Mouse (Mus musculus) induced T-regulatory cell, adult 2 months (primary cell): ENCODE results near the gene Krt18.
A peak's percentile ranks its signal among the peaks of the same experiment; 100 is the strongest.

Experiments used
- DNase-seq: peaks from one replicate; pipeline ENCODE4 v3.0.0-alpha.2; 2012; ENCODE audit warnings: low read depth

The Krt18 gene

DNA sequence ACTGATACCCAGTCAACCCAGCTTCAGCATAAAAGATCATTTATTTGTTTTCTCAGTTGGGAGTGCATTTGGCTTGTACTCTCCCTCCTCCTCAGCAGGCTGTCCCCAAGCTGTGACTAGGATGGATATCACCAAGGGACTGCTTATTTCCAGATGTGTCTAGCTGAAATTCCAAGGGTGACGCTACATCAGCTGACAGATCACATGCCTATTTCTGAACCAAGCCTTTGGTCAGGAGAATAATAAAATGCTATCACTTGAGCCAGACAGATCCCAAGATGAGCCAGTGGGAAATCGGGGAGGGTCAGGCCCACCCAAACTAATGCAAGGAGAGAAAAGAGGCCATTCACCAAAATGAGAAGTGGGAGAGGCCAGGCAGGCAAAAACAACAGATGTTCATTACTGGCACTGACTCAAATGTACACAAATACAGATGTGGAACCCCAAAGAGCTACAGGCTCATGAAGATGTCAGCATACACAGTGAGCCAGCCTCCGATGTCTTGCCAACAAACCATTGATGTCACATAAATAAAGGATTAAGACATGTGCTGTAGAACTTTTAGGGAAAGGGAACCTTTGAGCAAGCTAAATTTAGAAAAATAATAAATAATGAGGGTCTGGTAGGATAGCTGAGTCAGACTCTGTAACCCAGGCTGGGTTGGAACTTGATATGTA is 17.3 kb upstream of the Krt18 start:
- no peak for DNase-seq

DNA sequence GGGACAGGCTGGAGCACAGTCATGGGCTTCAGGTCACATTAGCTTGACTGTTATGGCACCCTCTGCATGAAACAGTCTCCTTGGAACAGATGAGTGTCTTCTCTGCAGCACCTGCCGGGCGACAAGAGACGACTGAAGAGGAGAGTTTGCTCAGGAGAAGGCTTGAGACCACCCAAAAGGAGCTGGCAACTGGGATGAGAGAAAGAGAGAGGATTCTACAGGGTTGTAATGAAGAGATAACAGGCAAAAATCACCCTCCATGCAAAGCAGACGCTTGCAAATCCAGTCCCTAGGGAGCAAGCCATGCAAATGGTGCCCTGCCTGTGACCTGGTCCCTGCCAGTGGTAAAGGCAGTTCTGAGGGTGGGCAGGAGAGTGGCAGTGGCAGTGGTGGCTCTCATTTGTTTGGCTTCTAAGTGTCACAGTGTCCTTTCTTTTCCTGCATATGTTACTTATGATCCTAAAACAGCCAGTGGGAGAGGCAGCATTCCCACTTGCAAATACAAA is 15.7 kb upstream of the Krt18 start:
- DNase-seq: no peak

DNA sequence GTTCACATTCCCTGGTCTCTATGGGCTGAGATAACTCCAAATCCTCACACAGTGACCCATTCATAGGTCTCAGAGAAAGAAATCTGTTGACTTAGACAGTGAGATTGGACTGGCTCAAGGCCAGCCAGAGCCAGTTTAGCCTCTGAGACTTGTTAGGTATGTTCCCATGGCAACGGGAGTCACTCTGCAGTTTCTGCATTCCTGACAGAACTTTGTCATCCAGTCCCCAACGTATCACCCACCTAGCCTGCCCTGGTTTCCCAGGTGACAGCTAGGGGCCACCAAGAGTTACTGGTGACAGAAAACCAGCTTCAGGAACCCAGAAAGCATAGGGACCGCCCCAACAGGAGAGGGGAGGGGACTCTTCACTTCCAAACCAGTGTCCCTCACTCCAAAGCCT is 14.3 kb upstream of the Krt18 start:
- no peak for DNase-seq

DNA sequence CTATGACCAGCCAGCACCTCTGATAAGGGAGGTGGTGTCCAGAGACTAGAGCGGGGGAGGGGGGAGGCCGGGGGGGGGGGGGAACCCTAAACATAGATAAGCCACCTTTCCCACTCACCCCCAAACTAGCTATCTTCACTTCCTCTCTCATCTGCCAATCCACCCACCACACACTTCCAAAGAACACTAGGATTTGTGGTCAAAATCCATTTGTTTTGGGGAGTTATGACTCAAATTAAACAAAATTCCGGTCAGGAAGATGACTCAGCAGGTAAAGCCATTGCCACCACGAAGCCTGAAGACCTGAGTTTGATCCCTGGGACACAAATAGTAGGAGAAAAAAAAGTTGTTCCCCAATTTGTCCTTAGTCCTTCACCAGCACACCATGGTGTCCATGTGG is 13.1 kb upstream of the Krt18 start:
- no peak for DNase-seq

DNA sequence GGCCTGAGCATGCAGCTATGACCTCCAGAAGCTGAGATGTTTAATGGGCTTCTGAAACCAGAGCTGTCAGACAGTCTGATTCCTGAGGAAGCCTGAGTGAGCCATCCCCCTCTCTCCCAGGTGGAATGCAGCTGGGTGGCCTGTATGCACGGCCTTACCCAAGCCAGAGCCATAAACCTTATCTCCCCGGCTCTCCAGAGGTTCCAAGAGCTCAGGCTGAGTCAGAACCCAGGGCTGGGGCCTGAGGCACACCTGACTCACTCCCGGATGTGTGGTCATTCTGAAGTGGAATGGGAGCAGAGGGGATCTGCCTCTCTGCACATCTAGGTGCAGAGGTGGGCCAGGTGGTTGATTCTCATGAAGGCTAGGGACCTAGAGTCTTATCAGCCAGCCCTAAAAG is 11.9 kb upstream of the Krt18 start:
- DNase-seq: no peak

DNA sequence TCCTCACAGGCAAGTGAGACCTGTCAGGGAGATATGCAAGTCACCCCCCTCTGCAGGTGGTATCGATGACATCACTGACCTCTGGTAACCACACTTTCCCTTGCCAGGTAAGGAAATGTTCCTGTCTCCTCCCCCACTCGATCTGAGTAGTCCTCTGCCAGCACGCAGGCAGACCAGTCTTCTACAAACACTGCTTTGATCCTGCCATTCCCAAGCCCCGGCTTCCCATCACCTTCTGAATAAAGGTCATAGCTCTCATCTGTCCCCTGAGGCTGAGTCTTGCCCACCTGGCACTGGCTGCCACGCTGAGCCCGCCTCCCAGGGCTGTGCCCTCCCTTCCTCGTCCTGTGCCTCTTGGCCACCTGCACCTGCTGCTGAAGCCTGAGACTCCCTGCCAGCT is 11.2 kb upstream of the Krt18 start:
- DNase-seq: no peak

DNA sequence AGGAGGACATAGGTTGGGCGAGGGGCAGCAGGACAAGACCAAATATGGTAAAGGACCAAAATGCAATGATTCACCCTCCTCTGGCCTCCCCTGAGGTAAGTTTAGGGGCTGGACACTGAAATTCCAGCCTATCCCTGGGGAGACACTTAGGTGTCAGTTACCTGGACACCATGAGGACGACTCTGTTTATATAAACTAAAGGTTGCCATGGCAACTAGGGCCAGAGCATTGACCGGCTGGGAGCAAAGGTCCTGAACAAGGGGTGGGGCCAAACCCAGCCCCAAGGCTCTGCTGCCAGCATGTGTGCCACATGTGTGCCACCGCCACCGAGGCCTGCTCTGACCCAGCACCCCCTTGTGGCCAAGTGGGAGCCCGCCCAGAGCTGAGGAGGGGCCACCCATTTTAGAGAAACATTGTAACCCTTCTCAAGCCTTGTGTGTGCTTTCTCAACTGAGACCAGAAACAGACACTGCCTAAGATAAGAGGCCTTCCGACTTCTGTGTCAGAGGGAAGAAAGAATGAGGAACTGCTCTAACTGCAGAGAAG is 10.0 kb upstream of the Krt18 start:
- DNase-seq: peak; percentile 23

DNA sequence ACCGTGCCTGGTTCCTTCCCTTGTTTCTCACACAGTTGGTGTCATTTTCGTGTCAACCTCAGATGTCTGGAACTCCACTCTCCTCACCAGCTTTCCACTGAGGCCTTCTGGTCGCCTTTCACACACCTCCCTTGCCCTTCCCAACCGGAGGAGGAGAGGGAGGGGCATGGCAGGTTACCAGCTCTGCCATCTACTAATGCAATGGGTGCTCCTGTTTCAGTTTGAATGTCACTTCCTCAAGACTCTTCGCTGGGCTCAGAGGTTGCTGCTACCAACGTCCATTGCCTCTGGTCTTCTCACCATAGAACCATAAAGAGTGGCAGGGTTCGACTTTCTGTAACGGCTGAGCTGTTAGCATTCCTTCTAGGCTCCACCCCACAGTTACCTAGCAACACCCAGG is 5.5 kb upstream of the Krt18 start:
- no peak for DNase-seq

DNA sequence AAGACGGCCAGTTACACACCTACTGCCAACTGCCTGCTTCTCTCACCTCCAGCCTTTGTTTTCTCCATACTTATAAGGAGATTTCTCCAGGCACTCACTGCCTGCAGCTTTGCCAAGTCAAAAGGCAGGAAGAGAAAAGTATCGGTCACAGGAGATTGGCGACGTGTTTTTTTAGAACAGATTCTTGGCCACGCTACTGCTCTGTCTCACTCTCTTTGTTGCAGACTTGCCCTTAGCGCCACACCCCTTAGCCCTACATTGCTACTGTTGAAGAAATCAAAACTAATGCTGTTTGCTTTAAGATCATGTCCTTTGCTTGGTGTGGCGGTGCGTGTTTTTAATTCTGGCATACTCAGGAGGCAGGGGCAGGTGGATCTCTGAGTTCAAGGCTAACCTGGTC is 4.1 kb upstream of the Krt18 start:
- DNase-seq: no peak

DNA sequence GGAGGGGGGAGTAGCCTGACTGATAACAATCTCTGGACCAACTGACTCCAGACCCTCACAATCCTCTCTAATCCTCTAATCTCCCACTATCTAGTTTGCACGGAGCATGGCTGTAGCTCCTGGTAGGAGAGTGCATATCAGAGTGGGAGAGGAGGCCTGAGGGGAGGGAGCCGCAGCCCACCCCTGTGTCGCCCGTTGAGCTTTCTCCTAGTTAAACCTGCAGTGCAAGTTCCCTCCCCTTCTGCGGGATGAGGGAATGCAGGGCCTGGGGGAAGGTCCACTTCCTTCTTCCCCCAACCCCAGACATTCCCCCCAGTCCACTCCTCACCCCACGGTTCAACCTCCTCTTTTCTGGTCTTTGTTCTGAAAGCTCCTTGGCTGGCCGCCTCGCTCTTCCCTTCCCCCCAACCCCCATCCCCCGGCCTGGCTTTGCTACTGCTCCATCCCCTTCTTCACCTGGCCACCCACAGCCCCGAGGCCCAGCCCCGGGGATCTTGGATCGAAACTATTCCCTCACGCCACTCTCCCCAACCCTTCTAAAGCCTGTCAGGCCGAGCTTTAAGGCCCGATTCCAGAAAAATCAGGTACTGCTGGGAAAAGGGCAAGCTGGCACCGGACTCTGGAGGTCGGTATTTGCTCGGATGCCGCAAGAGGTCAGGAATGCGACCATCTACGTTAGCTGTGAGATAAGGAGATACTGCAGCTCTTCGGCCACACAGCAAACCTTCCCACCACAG is 2.7 kb upstream of the Krt18 start:
- DNase-seq: no peak

DNA sequence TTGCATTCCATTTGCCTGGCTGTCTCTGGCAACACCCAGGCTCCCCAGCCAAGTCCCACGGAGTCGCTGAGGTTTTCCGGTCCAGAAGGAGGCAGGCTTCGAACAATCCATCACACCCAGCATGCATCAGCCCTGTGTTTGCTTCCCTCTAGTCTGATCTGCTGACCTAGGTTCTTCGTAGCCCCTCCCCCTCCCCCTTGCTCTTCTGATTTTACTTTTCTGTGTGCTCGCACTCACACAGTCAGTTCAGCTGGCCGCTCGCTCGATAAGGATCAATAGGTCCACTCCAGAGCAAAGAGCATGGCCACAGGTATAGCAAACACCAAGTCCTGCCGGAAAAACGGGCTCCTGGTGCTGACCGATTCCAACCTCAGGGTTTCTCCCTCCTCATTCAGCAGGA is 1.6 kb upstream of the Krt18 start:
- no peak for DNase-seq

DNA sequence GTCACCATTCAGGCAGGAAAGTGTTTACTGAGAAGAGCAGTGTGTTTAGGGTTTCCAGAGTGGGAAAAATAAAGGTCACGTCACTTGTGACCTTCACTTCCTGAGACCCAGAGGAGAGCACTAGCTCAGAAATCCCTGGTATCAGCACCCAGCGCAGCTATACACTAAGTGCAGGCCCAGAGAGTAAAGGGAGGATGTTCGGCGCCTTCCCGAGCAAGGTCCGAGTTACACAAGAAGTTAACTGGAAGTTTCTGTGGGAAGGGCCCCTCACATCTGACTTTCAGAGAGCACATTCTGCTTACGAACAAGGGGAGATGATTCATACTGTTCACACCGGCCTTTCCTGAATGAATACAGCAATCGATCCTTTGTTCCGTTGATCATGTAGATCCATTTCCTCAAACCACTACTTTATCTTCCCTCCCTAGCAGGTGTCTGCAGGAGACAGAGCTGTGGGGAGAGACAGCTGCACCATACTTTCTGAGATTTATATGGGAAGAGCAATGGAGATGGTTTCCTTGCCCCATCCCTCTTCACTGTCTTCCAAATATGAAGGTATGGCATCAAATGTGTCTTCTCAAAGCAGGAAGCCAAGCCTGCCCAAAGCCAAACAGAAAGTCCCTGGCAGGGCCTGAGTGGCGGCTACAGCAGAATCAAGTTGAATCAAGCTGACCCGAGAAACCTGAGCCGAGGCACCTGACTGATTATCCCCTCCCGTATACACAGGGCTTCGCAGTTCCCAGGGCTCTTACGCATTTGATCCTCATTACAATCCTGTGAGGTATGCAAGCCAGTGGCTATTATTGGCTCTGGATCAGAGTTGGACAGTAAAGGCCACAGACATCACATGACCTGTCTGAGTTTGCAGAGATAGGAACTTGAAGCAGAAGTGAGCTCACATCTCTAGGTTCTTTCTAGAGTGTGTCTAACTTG is 6.4 kb downstream of the Krt18 start:
- DNase-seq: no peak

GRCm38 (mm10) chr15:102040277-102040676 is 12.3 kb downstream of the Krt18 start:
- no peak for DNase-seq

GRCm38 (mm10) chr15:102041951-102042350 is 14.0 kb downstream of the Krt18 start:
- DNase-seq: no peak

DNA sequence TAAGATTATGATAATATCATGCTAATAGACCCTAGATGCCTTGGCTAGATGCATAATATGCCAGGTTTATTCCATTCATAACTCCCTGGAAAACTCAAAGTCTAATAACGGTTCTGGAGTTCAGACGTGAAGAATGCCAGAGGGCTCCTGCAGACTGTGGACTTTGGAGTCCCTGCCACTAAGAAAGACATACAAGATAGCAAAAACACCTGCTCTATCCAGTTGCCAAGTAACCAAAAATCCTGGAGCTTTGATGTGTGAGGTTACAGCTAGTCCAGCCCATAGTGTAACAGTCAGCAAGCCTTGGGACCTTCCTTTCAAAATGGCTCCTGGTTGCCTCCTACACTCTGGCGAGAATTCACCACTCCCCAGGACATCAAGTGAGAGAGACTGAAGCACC is 16.8 kb downstream of the Krt18 start:
- DNase-seq: no peak

GRCm38 (mm10) chr15:102045691-102046090 is 17.7 kb downstream of the Krt18 start:
- no peak for DNase-seq

- DNase-seq: no peak
Observed at GRCm38 (mm10) chr15:102048006-102048405, 20.0 kb downstream of the Krt18 start.

DNA sequence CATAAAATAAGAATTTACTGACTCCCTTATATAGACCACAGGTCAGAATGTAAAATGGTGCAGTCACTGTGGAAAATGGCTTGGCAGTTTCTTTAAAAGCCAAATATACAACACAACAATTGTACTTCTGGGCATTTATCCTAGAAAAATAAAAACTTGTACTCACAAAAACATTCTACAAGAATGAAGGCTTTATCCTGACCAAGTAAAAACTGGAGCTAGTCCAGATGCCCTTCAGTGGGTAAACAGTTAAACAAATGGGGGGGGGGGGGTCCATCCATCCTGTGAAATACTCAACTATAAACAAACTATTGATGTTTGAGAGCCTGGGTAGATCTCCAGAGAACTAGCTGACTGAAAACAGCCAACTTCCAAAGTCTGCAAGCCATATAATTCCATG is 21.9 kb downstream of the Krt18 start:
- no peak for DNase-seq

DNA sequence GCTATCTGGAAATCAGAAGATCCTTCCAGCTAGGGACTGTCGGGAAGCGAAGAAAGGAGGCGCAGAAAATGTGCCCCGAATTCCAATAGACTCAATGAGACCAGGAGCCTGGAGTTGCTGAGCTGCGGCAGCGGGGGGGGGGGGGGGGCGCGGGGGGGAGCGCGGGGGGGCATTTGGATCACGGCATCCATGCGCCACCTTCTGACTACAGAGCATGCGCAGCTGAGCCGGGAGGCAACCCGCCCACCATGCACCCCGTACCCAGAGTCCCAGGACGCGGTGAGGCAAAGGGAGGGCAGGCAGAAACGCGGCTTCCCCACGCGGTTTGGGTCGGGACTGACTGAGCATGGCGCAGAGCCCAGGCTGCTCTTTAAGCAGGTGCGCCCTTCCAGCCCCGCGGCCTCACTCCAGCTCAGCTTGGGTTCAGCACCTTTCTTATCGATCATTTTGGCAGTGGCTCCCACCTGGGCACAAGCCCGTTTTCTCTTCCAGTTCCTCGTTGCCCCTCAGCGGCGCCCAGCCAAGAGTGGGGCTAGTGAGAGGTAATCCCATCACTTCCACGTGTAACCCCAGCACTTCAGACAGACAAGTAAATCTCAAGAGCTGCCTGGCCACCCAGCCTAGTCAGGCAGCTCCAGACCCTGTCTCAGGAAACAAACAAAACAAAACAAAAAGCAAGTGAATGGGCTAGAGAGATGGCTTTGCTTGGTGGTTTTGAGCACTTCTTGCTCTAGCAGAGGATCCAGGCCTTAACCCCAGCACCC is 24.1 kb downstream of the Krt18 start:
- DNase-seq: no peak

- no peak for DNase-seq
Observed at GRCm38 (mm10) chr15:102056495-102057174, 28.7 kb downstream of the Krt18 start.
